Mouse (Mus musculus): ENCODE results near the gene Ninl. TPM values are rescaled to one million over a fixed set of nuclear protein-coding genes. Genes with fewer than 3 reads are reported as not detected.
A peak's percentile ranks its signal among the peaks of the same experiment; 100 is the strongest.

Gene Ninl
- polyA plus RNA-seq, 1 experiment from 2014 or later = 20.9 TPM

DNA sequence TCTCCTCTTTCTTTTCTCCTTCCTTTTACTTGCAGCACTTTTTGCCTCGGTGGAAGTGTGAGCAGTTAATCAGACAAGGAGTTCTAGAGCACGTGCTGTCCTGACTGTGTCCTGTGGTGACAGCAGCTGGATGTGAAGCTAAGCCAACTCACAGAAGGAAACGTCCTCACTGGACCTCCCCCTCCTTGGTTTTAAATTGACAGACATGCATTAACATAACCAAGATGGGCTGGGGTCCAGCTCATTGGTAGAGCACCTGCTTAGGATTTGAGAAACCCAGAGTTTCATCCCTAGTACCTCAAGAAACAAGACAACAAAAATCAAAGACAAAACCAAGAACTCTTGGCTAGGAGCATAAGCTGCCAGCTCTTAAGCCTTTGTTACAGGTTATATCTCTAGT is 108.4 kb downstream of the Ninl start:
- Histone ChIP-seq H3K4me3 (no peak overlapping the region), H3K27me3 (ENCODE audit: low read depth, poor library complexity, severe bottlenecking) (no peaks in the 10 kb centered on the region), H3K36me3 (peaks cover 94% of the 10 kb centered on the region), H3K27ac (replicated peaks) (no peak overlapping the region), H3K9me3 (replicated peaks) (no peaks in the 10 kb centered on the region), H3K4me1 (no peaks in the 10 kb centered on the region)
- DNase-seq (ENCODE audit: low spot score) = no peak
- 77% methylated on average over 3 of the region's 3 CpGs for WGBS

DNA sequence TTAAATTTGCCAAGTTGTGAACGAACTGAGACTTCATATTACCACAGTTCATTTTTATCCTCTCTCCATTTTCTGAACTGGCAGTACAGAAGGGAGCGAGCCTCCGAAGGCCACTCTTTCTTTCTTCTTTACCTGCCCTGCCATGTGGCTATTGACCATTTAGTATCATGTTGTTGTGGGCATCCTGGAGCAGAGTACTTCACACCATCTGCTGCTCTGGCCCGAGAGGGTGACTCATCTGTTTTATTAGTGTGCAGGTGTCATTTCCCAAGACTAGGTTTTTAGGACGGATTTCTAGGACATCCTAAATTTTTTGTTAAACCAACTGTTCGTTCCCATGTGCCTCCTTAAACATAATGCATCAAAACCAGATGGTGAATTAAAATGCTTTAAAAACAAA is 110.0 kb downstream of the Ninl start:
- H3K9me3 ChIP-seq (replicated peaks) = no peaks in the 10 kb centered on the region
- no peaks in the 10 kb centered on the region for H3K27me3 ChIP-seq (ENCODE audit: low read depth, poor library complexity, severe bottlenecking)
- no peaks in the 10 kb centered on the region for H3K4me1 ChIP-seq
- 92% methylated on average over 6 of the region's 6 CpGs for WGBS
- no peak overlapping the region for H3K4me3 ChIP-seq
- H3K27ac ChIP-seq (replicated peaks) = no peak overlapping the region
- H3K36me3 ChIP-seq = peaks cover 89% of the 10 kb centered on the region
- no peak for DNase-seq (ENCODE audit: low spot score)

DNA sequence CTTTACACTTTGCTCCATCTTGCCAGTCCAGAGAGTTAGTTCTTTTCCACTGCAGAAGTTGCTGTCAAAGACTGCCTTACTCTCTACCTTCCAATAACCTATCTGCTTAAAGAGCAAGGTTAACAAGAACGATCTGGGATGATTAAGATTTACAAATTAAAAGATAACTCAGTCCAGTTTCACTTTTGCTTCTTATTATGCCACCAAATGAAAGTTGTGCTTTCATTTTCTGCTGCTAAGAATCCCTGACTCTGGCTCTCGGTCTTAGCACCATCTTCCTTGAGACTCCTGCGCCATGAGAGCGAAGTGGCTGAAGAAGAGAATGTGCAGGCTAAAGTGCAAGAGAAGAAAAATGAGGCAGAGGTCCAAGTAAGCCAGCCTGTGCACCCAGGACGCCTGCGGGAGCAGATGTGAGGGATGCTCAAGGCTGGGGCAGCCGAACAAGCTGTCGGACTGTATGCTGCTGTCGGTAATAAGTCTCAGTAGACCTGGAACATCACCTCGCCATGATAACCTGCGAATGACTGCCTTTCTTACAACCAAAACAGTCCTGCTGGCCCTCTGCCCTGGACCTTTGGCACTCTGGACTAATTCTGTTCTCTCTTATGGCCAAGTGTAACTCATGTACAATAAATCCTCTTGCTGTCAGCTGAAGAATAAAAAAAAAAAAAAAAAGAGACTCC is 112.0 kb downstream of the Ninl start:
- Histone ChIP-seq H3K9me3 (replicated peaks) (no peaks in the 10 kb centered on the region), H3K4me3 (no peak overlapping the region), H3K27me3 (ENCODE audit: low read depth, poor library complexity, severe bottlenecking) (no peaks in the 10 kb centered on the region), H3K27ac (replicated peaks) (no peak overlapping the region), H3K36me3 (peaks cover 87% of the 10 kb centered on the region), H3K4me1 (no peaks in the 10 kb centered on the region)
- no peak for DNase-seq (ENCODE audit: low spot score)
- 93% methylated on average over 11 of the region's 11 CpGs for WGBS

DNA sequence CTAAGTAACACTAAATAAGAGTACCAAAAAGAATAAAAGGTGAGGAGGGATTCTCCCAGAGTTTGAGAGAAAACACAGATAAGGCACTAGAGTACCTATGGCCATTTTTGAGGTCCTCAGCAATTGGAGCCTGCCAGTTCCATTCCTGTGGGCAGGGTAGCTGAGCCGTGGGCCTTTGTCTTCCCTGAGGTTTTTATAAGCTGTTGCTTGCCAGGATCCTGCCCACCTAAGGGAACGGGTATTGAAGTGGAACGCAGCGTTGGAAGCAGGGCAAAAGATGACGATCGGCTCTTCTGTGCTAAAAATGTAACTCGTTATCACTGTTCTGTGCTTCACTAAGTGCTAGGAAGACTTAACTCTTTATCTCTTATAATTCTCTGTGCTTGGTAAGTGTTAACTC is 115.7 kb downstream of the Ninl start:
- 90% methylated on average over 7 of the region's 7 CpGs for WGBS
- H3K27ac ChIP-seq (replicated peaks) = no peak overlapping the region
- DNase-seq (ENCODE audit: low spot score) = no peak
- H3K4me3 ChIP-seq = no peak overlapping the region
- peaks cover 77% of the 10 kb centered on the region for H3K36me3 ChIP-seq
- H3K4me1 ChIP-seq = no peaks in the 10 kb centered on the region
- no peaks in the 10 kb centered on the region for H3K27me3 ChIP-seq (ENCODE audit: low read depth, poor library complexity, severe bottlenecking)
- H3K9me3 ChIP-seq (replicated peaks) = no peaks in the 10 kb centered on the region

DNA sequence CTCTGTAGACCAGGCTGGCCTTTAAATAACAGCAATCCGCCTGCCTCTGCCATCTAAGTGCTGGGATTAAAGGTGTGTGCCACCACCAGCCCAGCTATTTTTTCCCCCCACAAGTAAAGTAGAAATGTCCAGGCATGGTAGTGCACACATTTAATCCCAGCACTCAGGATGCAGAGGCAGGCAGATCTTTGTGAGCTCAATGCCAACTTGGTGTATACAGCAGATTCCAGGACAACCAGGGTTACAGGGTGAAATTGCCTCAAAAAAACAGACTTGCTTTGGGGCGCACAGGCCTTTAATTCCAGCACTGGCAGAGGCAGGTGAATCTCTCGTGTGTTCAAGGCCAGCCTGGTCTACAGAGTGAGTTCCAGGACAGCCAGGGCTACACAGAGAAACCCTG is 116.2 kb downstream of the Ninl start:
- Histone ChIP-seq H3K27ac (replicated peaks) (no peak overlapping the region), H3K9me3 (replicated peaks) (no peaks in the 10 kb centered on the region), H3K4me3 (no peak overlapping the region), H3K27me3 (ENCODE audit: low read depth, poor library complexity, severe bottlenecking) (no peaks in the 10 kb centered on the region), H3K4me1 (no peaks in the 10 kb centered on the region), H3K36me3 (peaks cover 77% of the 10 kb centered on the region)
- DNase-seq (ENCODE audit: low spot score) = no peak
- 93% methylated on average over 3 of the region's 3 CpGs for WGBS

DNA sequence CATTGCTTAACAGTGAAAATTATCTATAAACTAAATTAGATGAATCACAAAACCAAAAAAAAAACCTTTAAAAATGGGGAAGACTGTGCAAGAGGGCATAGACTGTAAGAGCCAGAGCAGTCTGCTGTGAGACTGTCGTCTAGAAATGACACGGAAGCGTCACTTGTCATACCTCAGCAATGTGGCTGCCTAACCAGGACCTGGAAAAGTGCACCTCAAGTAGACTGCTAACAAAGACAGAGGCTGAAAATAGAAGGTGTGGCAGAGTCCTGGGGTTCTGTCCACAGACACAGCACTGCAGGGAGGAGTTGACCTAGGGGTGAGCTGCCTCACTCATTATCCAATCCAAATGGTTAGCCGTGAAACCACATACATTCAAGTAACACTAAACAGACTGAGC is 117.0 kb downstream of the Ninl start:
- Histone ChIP-seq H3K36me3 (peaks cover 77% of the 10 kb centered on the region), H3K27ac (replicated peaks) (no peak overlapping the region), H3K4me3 (no peak overlapping the region), H3K4me1 (no peaks in the 10 kb centered on the region), H3K9me3 (replicated peaks) (no peaks in the 10 kb centered on the region), H3K27me3 (ENCODE audit: low read depth, poor library complexity, severe bottlenecking) (no peaks in the 10 kb centered on the region)
- 95% methylated on average over 4 of the region's 4 CpGs for WGBS
- no peak for DNase-seq (ENCODE audit: low spot score)

DNA sequence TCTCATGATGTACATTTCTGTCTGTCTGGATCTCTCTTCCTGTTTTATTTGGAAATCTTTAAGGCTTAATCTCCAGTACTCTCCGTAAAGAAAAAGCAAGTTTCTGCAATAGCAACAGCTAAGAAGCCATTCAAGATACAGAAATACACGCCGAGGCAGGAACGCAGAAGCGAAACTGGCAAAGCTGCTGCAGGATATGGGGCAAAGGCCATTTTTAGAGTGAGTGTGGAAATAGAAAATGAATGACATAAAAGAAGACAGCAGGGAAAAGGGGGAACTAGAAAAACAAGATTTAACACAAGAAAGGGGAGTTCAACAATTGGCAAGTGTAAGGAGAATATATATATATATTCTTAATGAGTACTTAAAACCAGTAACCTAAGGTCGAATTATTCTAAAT is 117.5 kb downstream of the Ninl start:
- no peak for DNase-seq (ENCODE audit: low spot score)
- 93% methylated on average over 6 of the region's 6 CpGs for WGBS
- Histone ChIP-seq H3K4me3 (no peak overlapping the region), H3K9me3 (replicated peaks) (no peaks in the 10 kb centered on the region), H3K36me3 (peaks cover 77% of the 10 kb centered on the region), H3K27me3 (ENCODE audit: low read depth, poor library complexity, severe bottlenecking) (no peaks in the 10 kb centered on the region), H3K27ac (replicated peaks) (no peak overlapping the region), H3K4me1 (no peaks in the 10 kb centered on the region)

DNA sequence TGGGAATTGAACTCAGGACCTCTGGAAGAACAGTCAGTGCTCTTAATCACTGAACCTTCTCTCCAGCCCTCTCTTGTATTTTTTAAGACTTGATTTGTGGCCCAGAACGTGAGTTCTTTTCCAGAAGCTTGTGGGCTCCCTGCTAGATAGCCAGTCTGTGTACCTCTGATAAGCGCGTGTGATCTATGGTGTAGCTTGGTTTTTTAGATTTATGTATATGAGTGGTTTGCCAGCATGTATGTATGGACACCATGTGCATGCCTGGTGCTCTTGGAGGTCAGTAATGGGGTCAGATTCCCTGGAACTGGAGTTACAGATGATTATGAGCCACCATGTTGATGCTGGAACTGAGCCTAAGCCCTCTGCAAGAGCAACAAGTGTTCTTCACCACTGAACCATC is 118.6 kb downstream of the Ninl start:
- Histone ChIP-seq H3K27me3 (ENCODE audit: low read depth, poor library complexity, severe bottlenecking) (no peaks in the 10 kb centered on the region), H3K9me3 (replicated peaks) (no peaks in the 10 kb centered on the region), H3K36me3 (peaks cover 75% of the 10 kb centered on the region), H3K27ac (replicated peaks) (no peak overlapping the region), H3K4me1 (no peaks in the 10 kb centered on the region), H3K4me3 (no peak overlapping the region)
- 91% methylated on average over 3 of the region's 3 CpGs for WGBS
- DNase-seq (ENCODE audit: low spot score) = no peak

DNA sequence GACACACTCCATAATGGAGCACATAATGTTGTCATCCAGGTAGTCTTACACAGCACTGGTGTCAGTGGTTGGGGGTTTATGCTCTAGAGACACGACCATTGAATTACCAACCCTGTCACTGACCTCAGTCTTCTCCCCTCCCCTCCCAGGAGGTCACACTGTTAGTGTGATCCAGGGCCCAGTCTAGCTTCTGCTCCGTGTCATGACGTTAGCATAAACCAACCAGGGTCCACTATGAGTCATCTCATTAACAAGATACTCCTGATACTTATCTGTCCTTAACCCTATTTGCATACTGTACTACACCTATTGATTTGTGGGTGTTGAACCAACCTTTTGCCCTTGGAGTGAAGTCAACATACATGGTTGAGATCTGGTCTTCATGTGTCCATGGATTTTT is 120.5 kb downstream of the Ninl start:
- H3K4me1 ChIP-seq = no peaks in the 10 kb centered on the region
- WGBS = 95% methylated on average over 3 of the region's 3 CpGs
- no peaks in the 10 kb centered on the region for H3K27me3 ChIP-seq (ENCODE audit: low read depth, poor library complexity, severe bottlenecking)
- peaks cover 75% of the 10 kb centered on the region for H3K36me3 ChIP-seq
- H3K27ac ChIP-seq (replicated peaks) = no peak overlapping the region
- H3K4me3 ChIP-seq = no peak overlapping the region
- no peaks in the 10 kb centered on the region for H3K9me3 ChIP-seq (replicated peaks)
- no peak for DNase-seq (ENCODE audit: low spot score)

DNA sequence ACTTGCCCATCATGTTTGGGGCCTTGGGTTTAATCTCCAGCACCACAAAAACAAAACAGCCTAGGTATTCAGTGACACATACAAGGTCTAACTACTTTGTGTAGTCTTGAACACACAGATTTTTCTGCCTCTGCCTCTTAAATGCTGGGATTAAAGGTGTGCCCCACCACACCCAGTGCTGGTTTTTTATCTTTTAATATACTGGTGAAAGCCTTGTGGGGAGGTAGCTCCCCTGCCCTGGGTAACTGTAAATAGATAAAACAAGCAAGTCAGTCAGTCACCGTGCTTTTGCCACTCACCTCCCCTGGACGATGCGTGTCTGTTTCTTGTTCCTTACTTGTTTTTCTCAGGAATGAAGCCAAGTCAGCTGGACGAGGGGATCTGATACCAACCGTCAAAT is 123.4 kb downstream of the Ninl start:
- 96% methylated on average over 5 of the region's 5 CpGs for WGBS
- H3K36me3 ChIP-seq = peaks cover 54% of the 10 kb centered on the region

DNA sequence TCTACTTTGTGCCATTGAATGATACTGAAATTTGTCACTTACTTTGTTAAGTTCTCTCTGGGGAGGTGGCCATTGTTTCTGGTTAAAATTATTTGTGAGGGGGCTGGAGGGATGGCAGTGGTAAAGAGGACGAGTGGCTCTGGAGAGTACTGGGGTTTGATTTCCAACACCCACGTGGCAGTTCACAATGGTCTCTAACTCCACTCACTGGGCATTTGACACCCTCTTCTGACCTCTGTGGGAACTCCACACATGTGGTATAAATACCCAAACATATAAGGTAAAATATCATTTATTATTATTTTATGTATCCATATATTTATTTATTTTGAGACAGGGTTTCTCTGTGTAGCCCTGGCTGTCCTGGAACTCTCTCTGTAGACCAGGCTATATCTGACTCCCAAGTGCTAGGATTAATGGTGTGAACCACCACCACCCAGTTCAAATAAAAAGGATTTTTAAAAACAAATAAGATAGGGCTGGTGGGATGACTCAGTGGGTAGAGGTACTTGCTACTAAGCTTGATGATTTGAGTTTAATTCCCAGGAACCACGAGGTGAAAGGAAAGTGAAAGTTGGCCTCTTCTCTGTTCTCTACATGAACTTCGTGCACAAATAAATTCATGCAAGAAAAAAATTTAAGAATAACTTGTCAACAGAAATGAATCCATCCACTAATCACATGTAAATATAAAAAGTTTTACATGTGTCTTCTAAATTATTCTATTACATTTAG is 124.2 kb downstream of the Ninl start:
- no peak for DNase-seq (ENCODE audit: low spot score)
- Histone ChIP-seq H3K27me3 (ENCODE audit: low read depth, poor library complexity, severe bottlenecking) (no peaks in the 10 kb centered on the region), H3K4me3 (no peak overlapping the region), H3K4me1 (peaks cover 11% of the 10 kb centered on the region), H3K27ac (replicated peaks) (no peak overlapping the region), H3K9me3 (replicated peaks) (no peaks in the 10 kb centered on the region), H3K36me3 (peaks cover 49% of the 10 kb centered on the region)
- 83% methylated on average over 4 of the region's 4 CpGs for WGBS

More for the DNA sequence above, 123.4 kb downstream of the Ninl start:
- H3K4me1 ChIP-seq = peaks cover 2% of the 10 kb centered on the region
- no peak for DNase-seq (ENCODE audit: low spot score)
- no peaks in the 10 kb centered on the region for H3K27me3 ChIP-seq (ENCODE audit: low read depth, poor library complexity, severe bottlenecking)
- H3K27ac ChIP-seq (replicated peaks) = no peak overlapping the region
- H3K9me3 ChIP-seq (replicated peaks) = no peaks in the 10 kb centered on the region
- H3K4me3 ChIP-seq = no peak overlapping the region

DNA sequence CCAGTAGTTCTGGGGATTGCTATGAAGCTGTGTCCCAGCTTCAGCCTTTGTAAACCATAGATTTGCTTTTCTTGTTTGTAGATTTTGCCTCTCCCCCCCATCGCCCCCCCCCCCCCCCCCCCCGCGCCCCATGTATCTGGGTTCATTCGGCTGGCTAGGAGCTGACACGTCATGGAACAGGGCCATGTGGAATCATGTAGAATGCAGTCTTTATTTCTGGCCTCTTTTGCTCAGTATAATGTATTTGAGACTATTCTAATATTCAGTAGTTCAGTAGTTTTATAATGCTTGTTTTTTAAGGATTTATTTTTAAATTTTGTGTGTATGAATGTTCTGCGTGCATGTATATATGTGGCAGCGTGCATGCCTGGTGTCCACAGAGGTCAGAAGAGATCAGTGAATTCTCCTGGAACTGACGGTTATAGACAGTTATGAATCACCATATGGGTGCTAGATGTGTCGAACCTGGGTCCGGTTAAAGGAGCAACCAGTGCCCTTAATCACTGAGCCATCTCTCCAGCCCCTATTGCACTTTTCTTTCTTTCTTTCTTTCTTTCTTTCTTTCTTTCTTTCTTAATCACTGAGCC is 128.8 kb downstream of the Ninl start:
- peak overlapping the region; percentile 75 for H3K4me3 ChIP-seq
- DNase-seq (ENCODE audit: low spot score) = peak; percentile 17
- no peaks in the 10 kb centered on the region for H3K27me3 ChIP-seq (ENCODE audit: low read depth, poor library complexity, severe bottlenecking)
- peaks cover 11% of the 10 kb centered on the region for H3K4me1 ChIP-seq
- H3K27ac ChIP-seq (replicated peaks) = peak overlapping the region; percentile 97
- H3K36me3 ChIP-seq = peaks cover 12% of the 10 kb centered on the region
- H3K9me3 ChIP-seq (replicated peaks) = no peaks in the 10 kb centered on the region
- WGBS = 54% methylated on average over 8 of the region's 10 CpGs

DNA sequence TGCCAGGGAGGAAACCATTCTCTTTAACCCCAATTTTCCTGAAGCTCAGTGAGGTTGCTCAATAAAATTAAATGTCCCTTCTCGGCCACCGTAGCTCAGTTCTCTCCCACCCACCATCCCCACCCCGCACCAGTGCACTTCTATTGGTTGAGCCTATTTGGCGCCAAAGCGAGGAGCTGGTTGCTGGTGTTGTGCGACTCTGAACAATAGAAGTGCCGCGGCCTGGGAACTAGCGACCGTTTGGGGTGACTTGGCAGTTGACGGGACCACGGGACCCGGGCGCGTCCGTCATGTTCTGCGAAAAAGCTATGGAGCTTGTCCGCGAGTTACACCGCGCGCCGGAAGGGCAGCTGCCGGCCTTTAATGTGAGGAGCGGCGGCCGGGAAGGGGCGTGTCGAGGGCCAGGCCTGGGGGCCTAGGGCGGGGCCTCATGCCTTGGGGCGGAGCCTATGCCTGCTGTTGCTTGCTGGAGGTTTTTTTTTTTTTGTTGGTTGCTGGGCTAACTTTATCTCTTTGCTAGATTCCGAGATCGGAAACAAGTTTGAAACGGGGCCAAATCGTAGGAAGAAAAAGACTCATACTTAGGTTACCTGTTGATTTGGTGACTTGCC is 129.6 kb downstream of the Ninl start:
- peak overlapping the region; percentile 97 for H3K27ac ChIP-seq (replicated peaks)
- H3K36me3 ChIP-seq = peaks cover 7% of the 10 kb centered on the region
- H3K4me1 ChIP-seq = peaks cover 11% of the 10 kb centered on the region
- WGBS = under 1% methylated on average over 35 of the region's 35 CpGs
- H3K9me3 ChIP-seq (replicated peaks) = no peaks in the 10 kb centered on the region
- DNase-seq (ENCODE audit: low spot score) = peak; percentile 93
- H3K4me3 ChIP-seq = peak overlapping the region; percentile 75
- no peaks in the 10 kb centered on the region for H3K27me3 ChIP-seq (ENCODE audit: low read depth, poor library complexity, severe bottlenecking)

Measured in midbrain, embryonic 10.5 days (tissue).